ENCODE assay signal across 12 mouse cellular contexts in genomic region chr17:71129489-71130261, GRCm38 (mm10). TPM values are rescaled to one million over a fixed set of nuclear protein-coding genes. Genes with fewer than 3 reads are reported as not detected.
DNase-seq lines count a peak whose midpoint lies in the region; ATAC-seq and TF ChIP-seq lines count a peak whose summit lies in the region.
"Had no signal": no experiment of that assay in that cellular context is flagged by ENCODE, and none has a peak within 500 bp of the region (broad histone marks: within the 10 kb centered on the region; RNA-seq: fewer than 3 reads in every experiment).

No protein-coding gene starts in this region.

- peak; percentile 36; the same call in 1 of the 2 replicates for ATAC-seq in heart, postnatal 0 days (ENCODE audit: insufficient read depth, low read depth)
- ATAC-seq in neural tube, embryonic 11.5 days (ENCODE audit: insufficient read depth, low FRiP score, low TSS enrichment), result no peak; the same call in 1 of the 2 replicates
- peak; percentile 89 for ATAC-seq in hindbrain, postnatal 0 days
- peak; percentile 76 for ATAC-seq in neural tube, embryonic 13.5 days (ENCODE audit: low read depth)

- no peaks in the 10 kb centered on the region for H3K9me3 ChIP-seq in heart, postnatal 0 days (replicated peaks; ENCODE audit: control insufficient read depth, low read length)
- H3K9me3 ChIP-seq in neural tube, embryonic 11.5 days (ENCODE audit: control insufficient read depth, low read length), result no peaks in the 10 kb centered on the region
- H3K9me3 ChIP-seq in hindbrain, postnatal 0 days (ENCODE audit: low read length), result no peaks in the 10 kb centered on the region
- H3K9me3 ChIP-seq in neural tube, embryonic 13.5 days, result no peaks in the 10 kb centered on the region

- no peak for TF ChIP-seq CTCF in heart, postnatal 0 days (IDR thresholded peaks at IDR 0.05; ENCODE audit: low read depth)
- no peak for TF ChIP-seq CTCF in hindbrain, postnatal 0 days (IDR thresholded peaks at IDR 0.05; ENCODE audit: low read depth)

- 65% methylated on average over 9 of the region's 9 CpGs for WGBS in heart, postnatal 0 days
- 69% methylated on average over 9 of the region's 9 CpGs for WGBS in neural tube, embryonic 11.5 days
- 46% methylated on average over 9 of the region's 9 CpGs for WGBS in hindbrain, postnatal 0 days
- 44% methylated on average over 9 of the region's 9 CpGs for WGBS in neural tube, embryonic 13.5 days

- H3K9ac ChIP-seq in heart, postnatal 0 days (replicated peaks; ENCODE audit: low read depth, low read length), result no peak overlapping the region
- H3K9ac ChIP-seq in neural tube, embryonic 11.5 days (ENCODE audit: low read length), result peak overlapping the region; percentile 14; the same call in 1 of the 2 replicates
- no peak overlapping the region for H3K9ac ChIP-seq in hindbrain, postnatal 0 days (replicated peaks; ENCODE audit: low read length)
- no peak overlapping the region for H3K9ac ChIP-seq in neural tube, embryonic 13.5 days

- H3K4me3 ChIP-seq in heart, postnatal 0 days (ENCODE audit: low read depth, low read length), result no peak overlapping the region
- no peak overlapping the region for H3K4me3 ChIP-seq in neural tube, embryonic 11.5 days (ENCODE audit: low read depth, low read length)
- H3K4me3 ChIP-seq in hindbrain, postnatal 0 days (ENCODE audit: low read length), result no peak overlapping the region
- no peak overlapping the region for H3K4me3 ChIP-seq in neural tube, embryonic 13.5 days

- peaks cover 24% of the 10 kb centered on the region for H3K36me3 ChIP-seq in heart, postnatal 0 days (replicated peaks; ENCODE audit: control insufficient read depth, insufficient read depth, low read length)
- no peaks in the 10 kb centered on the region for H3K36me3 ChIP-seq in neural tube, embryonic 11.5 days (ENCODE audit: control insufficient read depth, insufficient read depth, low read length)
- H3K36me3 ChIP-seq in hindbrain, postnatal 0 days (ENCODE audit: insufficient read depth, low read length), result no peaks in the 10 kb centered on the region
- no peaks in the 10 kb centered on the region for H3K36me3 ChIP-seq in neural tube, embryonic 13.5 days

- TF ChIP-seq EP300 in heart, postnatal 0 days (IDR thresholded peaks at IDR 0.05; ENCODE audit: low read depth), result no peak

- no peak for DNase-seq in heart, postnatal 0 days (ENCODE audit: low spot score)
- DNase-seq in heart, adult 9 months (ENCODE audit: low spot score in 2 of 2), result no peak
- DNase-seq in neural tube, embryonic 11.5 days (ENCODE audit: low spot score), result no peak
- no peak for DNase-seq in neural tube, embryonic 10.5 days (ENCODE audit: extremely low spot score, low spot score)
- peak; percentile 74 for DNase-seq in hindbrain, postnatal 0 days (ENCODE audit: low spot score)
- no peak for DNase-seq in thymus, postnatal 0 days (ENCODE audit: low spot score)
- DNase-seq in testis, postnatal 14 days (ENCODE audit: low spot score), result no peak
- DNase-seq: cerebellum, adult 9-11 months; kidney, adult 9 months; lung, adult 18-20 months had no signal

- no peaks in the 10 kb centered on the region for H3K27me3 ChIP-seq in heart, postnatal 0 days (ENCODE audit: control insufficient read depth, insufficient read depth, low read length)
- H3K27me3 ChIP-seq in neural tube, embryonic 11.5 days (ENCODE audit: control insufficient read depth, insufficient read depth, low read length), result no peaks in the 10 kb centered on the region
- no peaks in the 10 kb centered on the region for H3K27me3 ChIP-seq in hindbrain, postnatal 0 days (ENCODE audit: insufficient read depth, low read length)
- no peaks in the 10 kb centered on the region for H3K27me3 ChIP-seq in neural tube, embryonic 13.5 days
- H3K27me3 ChIP-seq: CH12.LX had no signal

- no peaks in the 10 kb centered on the region for H3K4me1 ChIP-seq in heart, postnatal 0 days (ENCODE audit: control insufficient read depth, insufficient read depth)
- H3K4me1 ChIP-seq in neural tube, embryonic 11.5 days (ENCODE audit: control insufficient read depth, insufficient read depth, low read length), result peaks cover 3% of the 10 kb centered on the region; the same call in 1 of the 2 replicates
- H3K4me1 ChIP-seq in hindbrain, postnatal 0 days (ENCODE audit: insufficient read depth, low read length), result no peaks in the 10 kb centered on the region
- H3K4me1 ChIP-seq in neural tube, embryonic 13.5 days (replicated peaks), result peaks cover 20% of the 10 kb centered on the region

- H3K4me2 ChIP-seq in heart, postnatal 0 days (ENCODE audit: low read depth, low read length), result no peak overlapping the region
- no peak overlapping the region for H3K4me2 ChIP-seq in neural tube, embryonic 11.5 days (ENCODE audit: low read depth)
- no peak overlapping the region for H3K4me2 ChIP-seq in hindbrain, postnatal 0 days (ENCODE audit: low read depth, low read length)
- no peak overlapping the region for H3K4me2 ChIP-seq in neural tube, embryonic 13.5 days

- H3K27ac ChIP-seq in heart, postnatal 0 days (ENCODE audit: low read depth), result no peak overlapping the region
- 0 out of 2 replicates have a peak overlapping the region, but pooled peaks have one; percentile 39 for H3K27ac ChIP-seq in neural tube, embryonic 11.5 days (ENCODE audit: low read depth, low read length)
- peak overlapping the region; percentile 57 for H3K27ac ChIP-seq in hindbrain, postnatal 0 days
- 0 out of 2 replicates have a peak overlapping the region, but pooled peaks have one; percentile 53 for H3K27ac ChIP-seq in neural tube, embryonic 13.5 days (replicated peaks)

RNA-seq across cellular contexts. Expression of gene Lpin2, which starts 52.7 kb away (rescaled TPM):
- total RNA-seq in heart, postnatal 0 days (2014; rRNA removed; ENCODE audit: low replicate concordance), result 7.7 and 22.2 TPM in 2 replicates
- polyA plus RNA-seq in heart, postnatal 0 days (2015; fragmentation: Nextera tagmentation; extraction: Ambion mirVana), result 7.2 and 8.5 TPM in 2 replicates
- polyA plus RNA-seq in neural tube, embryonic 11.5 days (2014; fragmentation: Nextera tagmentation; extraction: Ambion mirVana), result 37.4 and 38.3 TPM in 2 replicates
- 48.9 and 49.8 TPM in 2 replicates for total RNA-seq in hindbrain, postnatal 0 days (2014; rRNA removed)
- 39.5 and 39.9 TPM in 2 replicates for polyA plus RNA-seq in hindbrain, postnatal 0 days (2015; fragmentation: Nextera tagmentation; extraction: Ambion mirVana)
- polyA plus RNA-seq in neural tube, embryonic 13.5 days (2015; fragmentation: Nextera tagmentation; extraction: Ambion mirVana), result 36.1 and 40.8 TPM in 2 replicates
- polyA plus RNA-seq in thymus, postnatal 0 days (2015; fragmentation: Nextera tagmentation; extraction: Ambion mirVana), result 18.2 and 19.8 TPM in 2 replicates
